Mouse (Mus musculus): ENCODE results near the gene P2rx7. TPM values are rescaled to one million over a fixed set of nuclear protein-coding genes. Genes with fewer than 3 reads are reported as not detected.

Gene P2rx7
- total RNA-seq (2014; rRNA removed) = 6.0 and 7.2 TPM in 2 replicates
- 1.9 and 2.7 TPM in 2 replicates for polyA plus RNA-seq (2015; fragmentation: Nextera tagmentation; extraction: Ambion mirVana)

DNA sequence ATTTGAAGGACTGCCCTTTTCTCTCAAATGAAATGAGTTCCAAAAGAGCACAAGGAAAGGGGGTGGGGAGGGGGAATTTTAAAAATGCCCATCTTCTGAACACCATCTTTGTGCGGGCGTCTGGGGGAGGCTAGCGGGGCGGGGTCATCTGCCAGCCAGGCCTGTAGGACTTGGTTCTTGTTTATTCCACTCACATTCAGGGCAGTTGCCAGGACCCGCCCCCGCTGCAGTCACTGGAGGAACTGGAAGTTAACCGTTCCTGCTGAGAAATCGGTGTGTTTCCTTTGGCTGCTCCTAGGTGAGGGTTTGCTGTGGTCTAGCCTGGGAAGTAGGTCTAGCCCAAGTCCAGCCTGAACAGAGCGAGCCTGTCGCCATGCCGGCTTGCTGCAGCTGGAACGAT lies at the start of gene P2rx7:
TSS of gene P2rx7 (plus strand) at position 211 of the 400 bp plus-strand sequence.
- peak; percentile 60 for ATAC-seq
- peak within 1 kb of the TSS; percentile 5; the same call in 1 of the 2 replicates for H3K4me2 ChIP-seq (ENCODE audit: low read depth)
- H3K27ac ChIP-seq (ENCODE audit: low read depth, low read length) = no peak within 1 kb of the TSS
- no peak for DNase-seq
- no peaks in the 10 kb centered on the region for H3K4me1 ChIP-seq (ENCODE audit: insufficient read depth)
- TF ChIP-seq CTCF (IDR thresholded peaks at IDR 0.05; ENCODE audit: low read depth) = no peak
- H3K36me3 ChIP-seq (ENCODE audit: insufficient read depth) = no peaks in the 10 kb centered on the region
- H3K9me3 ChIP-seq (ENCODE audit: low read length) = no peaks in the 10 kb centered on the region
- no peak within 1 kb of the TSS for H3K4me3 ChIP-seq (ENCODE audit: low read depth, low read length)
- H3K9ac ChIP-seq = no peak within 1 kb of the TSS
- 62% methylated on average over 12 of the region's 12 CpGs for WGBS
- H3K27me3 ChIP-seq (ENCODE audit: insufficient read depth, low read length) = no peaks in the 10 kb centered on the region

DNA sequence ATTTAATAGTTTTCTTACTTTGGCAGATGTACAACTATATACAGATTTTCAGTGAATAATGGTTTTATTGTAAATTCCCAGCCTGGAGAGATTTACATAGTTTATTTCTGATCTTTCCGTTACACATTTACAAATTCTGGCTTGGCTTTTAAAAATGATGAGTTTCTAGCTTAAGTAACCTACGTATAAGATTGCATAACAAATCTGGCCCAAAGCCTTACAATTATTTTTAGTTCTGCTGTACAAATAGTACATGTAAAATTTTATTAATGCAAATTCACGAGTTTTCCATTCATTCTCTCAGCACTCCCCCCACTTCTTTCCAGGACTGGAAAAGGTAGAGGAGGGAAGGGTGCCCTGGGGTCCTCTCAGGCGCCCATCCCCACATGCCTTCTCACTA lies 48.2 kb upstream of the P2rx7 start:
- DNase-seq = no peak
- Histone ChIP-seq H3K27ac (ENCODE audit: low read depth, low read length) (no peak overlapping the region), H3K36me3 (ENCODE audit: insufficient read depth) (peaks cover 45% of the 10 kb centered on the region), H3K4me3 (ENCODE audit: low read depth, low read length) (no peak overlapping the region), H3K9ac (no peak overlapping the region), H3K4me1 (ENCODE audit: insufficient read depth) (no peaks in the 10 kb centered on the region), H3K9me3 (ENCODE audit: low read length) (no peaks in the 10 kb centered on the region), H3K27me3 (ENCODE audit: insufficient read depth, low read length) (no peaks in the 10 kb centered on the region), H3K4me2 (ENCODE audit: low read depth) (no peak overlapping the region)
- ATAC-seq = no peak
- TF ChIP-seq CTCF (IDR thresholded peaks at IDR 0.05; ENCODE audit: low read depth) = no peak
- WGBS = 88% methylated on average over 4 of the region's 4 CpGs

GRCm38 (mm10) chr5:122602233-122602632 lies 41.5 kb upstream of the P2rx7 start:
- DNase-seq (no peak), ATAC-seq (no peak)
- H3K9me3 ChIP-seq (ENCODE audit: low read length) = no peaks in the 10 kb centered on the region
- H3K4me2 ChIP-seq (ENCODE audit: low read depth) = no peak overlapping the region
- WGBS = 84% methylated on average over 11 of the region's 11 CpGs
- peaks cover 45% of the 10 kb centered on the region for H3K36me3 ChIP-seq (ENCODE audit: insufficient read depth)
- no peak overlapping the region for H3K4me3 ChIP-seq (ENCODE audit: low read depth, low read length)
- H3K9ac ChIP-seq = no peak overlapping the region
- no peak overlapping the region for H3K27ac ChIP-seq (ENCODE audit: low read depth, low read length)
- H3K27me3 ChIP-seq (ENCODE audit: insufficient read depth, low read length) = no peaks in the 10 kb centered on the region
- no peaks in the 10 kb centered on the region for H3K4me1 ChIP-seq (ENCODE audit: insufficient read depth)
- TF ChIP-seq CTCF (IDR thresholded peaks at IDR 0.05; ENCODE audit: low read depth) = no peak

- WGBS = 81% methylated on average over 2 of the region's 2 CpGs
- TF ChIP-seq CTCF (IDR thresholded peaks at IDR 0.05; ENCODE audit: low read depth) = no peak
- no peak overlapping the region for H3K27ac ChIP-seq (ENCODE audit: low read depth, low read length)
- H3K4me3 ChIP-seq (ENCODE audit: low read depth, low read length) = no peak overlapping the region
- no peak overlapping the region for H3K4me2 ChIP-seq (ENCODE audit: low read depth)
- no peaks in the 10 kb centered on the region for H3K4me1 ChIP-seq (ENCODE audit: insufficient read depth)
- no peaks in the 10 kb centered on the region for H3K27me3 ChIP-seq (ENCODE audit: insufficient read depth, low read length)
- no peak overlapping the region for H3K9ac ChIP-seq
- DNase-seq (no peak), ATAC-seq (no peak)
- H3K36me3 ChIP-seq (ENCODE audit: insufficient read depth) = peaks cover 46% of the 10 kb centered on the region
- H3K9me3 ChIP-seq (ENCODE audit: low read length) = no peaks in the 10 kb centered on the region
These were observed 38.8 kb upstream of the P2rx7 start for GRCm38 (mm10) chr5:122604894-122605293.

GRCm38 (mm10) chr5:122611651-122612050 lies 32.1 kb upstream of the P2rx7 start:
- TF ChIP-seq CTCF (IDR thresholded peaks at IDR 0.05; ENCODE audit: low read depth) = no peak
- H3K4me1 ChIP-seq (ENCODE audit: insufficient read depth) = 0 out of 2 replicates have a peak, but pooled peaks cover 5% of the 10 kb centered on the region
- no peak overlapping the region for H3K9ac ChIP-seq
- ATAC-seq (no peak), DNase-seq (no peak)
- no peak overlapping the region for H3K27ac ChIP-seq (ENCODE audit: low read depth, low read length)
- H3K9me3 ChIP-seq (ENCODE audit: low read length) = no peaks in the 10 kb centered on the region
- H3K4me3 ChIP-seq (ENCODE audit: low read depth, low read length) = no peak overlapping the region
- H3K4me2 ChIP-seq (ENCODE audit: low read depth) = no peak overlapping the region
- WGBS = 64% methylated on average over 5 of the region's 5 CpGs
- H3K27me3 ChIP-seq (ENCODE audit: insufficient read depth, low read length) = no peaks in the 10 kb centered on the region
- H3K36me3 ChIP-seq (ENCODE audit: insufficient read depth) = peaks cover 14% of the 10 kb centered on the region; the same call in 1 of the 2 replicates

DNA sequence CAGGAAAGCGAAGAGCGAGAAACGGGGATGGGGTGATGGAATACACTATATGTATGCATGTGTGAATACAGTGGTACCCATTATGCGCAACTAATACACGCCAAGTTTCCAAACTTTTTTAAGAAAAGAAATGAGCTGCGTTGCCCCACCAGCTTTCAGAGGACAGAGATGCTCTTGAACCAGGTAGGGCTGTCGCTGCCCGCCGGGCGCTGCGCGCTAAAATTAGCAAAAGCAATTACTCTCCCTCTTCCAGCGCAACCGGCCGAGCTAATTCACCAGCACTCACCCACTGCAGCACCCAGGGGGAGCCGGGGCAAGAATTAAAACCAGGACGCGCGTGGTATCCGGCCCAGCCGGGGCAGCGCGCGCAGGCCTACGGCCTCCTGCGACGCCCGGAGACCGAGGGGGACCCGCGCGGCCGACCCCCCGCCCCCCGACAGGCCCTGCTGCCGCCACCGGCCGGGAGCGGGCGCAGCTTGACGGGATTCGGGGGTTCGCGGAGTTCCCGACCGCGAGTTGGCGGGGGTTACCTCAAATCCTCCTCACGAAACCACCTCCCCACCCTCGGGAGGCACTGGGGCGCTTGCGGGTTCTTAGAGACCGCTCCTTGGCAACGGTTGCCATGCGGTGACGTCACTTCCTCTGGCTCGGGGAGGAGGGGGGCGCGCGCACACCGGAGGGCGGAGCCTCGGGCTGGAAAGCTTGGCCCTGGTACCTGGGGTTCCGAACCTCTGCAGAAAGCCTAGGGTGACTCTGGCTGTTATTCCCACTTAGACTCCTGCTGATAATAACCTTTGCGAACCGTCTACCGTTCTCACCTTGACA lies 29.6 kb upstream of the P2rx7 start, which contains the start of gene Ift81:
TSS of gene Ift81 (minus strand) at position 611 of the 825 bp plus-strand sequence.
- no peak for TF ChIP-seq CTCF (IDR thresholded peaks at IDR 0.05; ENCODE audit: low read depth)
- peak; percentile 98 for DNase-seq
- no peaks in the 10 kb centered on the region for H3K36me3 ChIP-seq (ENCODE audit: insufficient read depth)
- H3K4me2 ChIP-seq (ENCODE audit: low read depth) = peak within 1 kb of the TSS; percentile 65
- H3K9ac ChIP-seq = peak within 1 kb of the TSS; percentile 82
- H3K4me3 ChIP-seq (ENCODE audit: low read depth, low read length) = peak within 1 kb of the TSS; percentile 78
- H3K27ac ChIP-seq (ENCODE audit: low read depth, low read length) = peak within 1 kb of the TSS; percentile 92
- H3K9me3 ChIP-seq (ENCODE audit: low read length) = no peaks in the 10 kb centered on the region
- peak; percentile 97 for ATAC-seq
- H3K4me1 ChIP-seq (ENCODE audit: insufficient read depth) = 0 out of 2 replicates have a peak, but pooled peaks cover 5% of the 10 kb centered on the region
- H3K27me3 ChIP-seq (ENCODE audit: insufficient read depth, low read length) = no peaks in the 10 kb centered on the region
- whole genome bisulfite sequencing = 1% methylated on average over 67 of the region's 67 CpGs

DNA sequence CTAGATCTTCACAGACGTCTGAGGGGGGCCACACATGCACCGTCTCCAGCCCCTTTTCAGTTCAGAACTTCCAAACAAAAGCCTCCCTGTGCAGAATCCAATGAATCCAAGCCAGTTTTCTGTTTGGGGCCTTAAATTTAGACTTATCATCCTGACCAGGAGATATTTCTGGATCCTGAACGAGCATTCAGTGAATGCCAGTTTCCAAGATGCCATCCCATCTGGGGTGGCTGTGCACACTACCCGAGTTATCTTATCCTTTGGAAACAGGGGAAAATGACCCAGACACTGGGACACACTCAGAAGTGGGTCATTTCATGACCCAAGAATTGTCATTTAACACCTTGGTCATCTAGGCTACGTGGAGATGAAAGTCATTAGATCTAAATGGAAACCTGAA lies 26.0 kb upstream of the P2rx7 start:
- Histone ChIP-seq H3K9me3 (ENCODE audit: low read length) (no peaks in the 10 kb centered on the region), H3K36me3 (ENCODE audit: insufficient read depth) (no peaks in the 10 kb centered on the region), H3K4me1 (ENCODE audit: insufficient read depth) (0 out of 2 replicates have a peak, but pooled peaks cover 5% of the 10 kb centered on the region), H3K4me3 (ENCODE audit: low read depth, low read length) (no peak overlapping the region), H3K4me2 (ENCODE audit: low read depth) (no peak overlapping the region), H3K9ac (no peak overlapping the region), H3K27me3 (ENCODE audit: insufficient read depth, low read length) (no peaks in the 10 kb centered on the region), H3K27ac (ENCODE audit: low read depth, low read length) (no peak overlapping the region)
- peak; percentile 20 for DNase-seq
- WGBS = 65% methylated on average over 5 of the region's 5 CpGs
- ATAC-seq = no peak
- no peak for TF ChIP-seq CTCF (IDR thresholded peaks at IDR 0.05; ENCODE audit: low read depth)

Data from forebrain, postnatal 0 days (tissue).